ENCODE assay signal across 12 mouse cellular contexts in the genomic region with DNA sequence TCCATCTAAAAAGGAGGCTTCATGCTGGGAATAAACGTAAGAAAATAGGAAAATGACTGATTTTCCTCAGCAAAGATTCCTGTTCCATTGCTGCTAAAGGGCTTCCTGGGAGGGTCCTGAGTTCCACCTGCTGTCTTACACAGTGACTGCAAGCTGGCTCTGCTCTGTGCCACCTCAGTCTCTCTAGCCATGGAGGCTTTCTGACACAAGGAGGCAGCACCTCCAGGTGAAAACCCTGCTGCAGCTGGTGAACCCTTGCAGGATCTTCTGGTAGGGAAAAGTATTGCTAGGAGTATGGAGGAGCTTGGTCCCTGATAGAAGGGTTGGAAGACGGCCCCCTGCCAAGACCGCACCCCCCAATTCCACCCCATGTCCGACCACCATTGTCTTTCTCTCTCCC. TPM values are rescaled to one million over a fixed set of nuclear protein-coding genes. Genes with fewer than 3 reads are reported as not detected.
A peak's percentile ranks its signal among the peaks of the same experiment; 100 is the strongest.
DNase-seq lines count a peak whose midpoint lies in the region; ATAC-seq and TF ChIP-seq lines count a peak whose summit lies in the region.
"Had no signal": no experiment of that assay in that cellular context is flagged by ENCODE, and none has a peak within 500 bp of the region (broad histone marks: within the 10 kb centered on the region; RNA-seq: fewer than 3 reads in every experiment).

No protein-coding gene starts in this region.

- peak; percentile 74 for TF ChIP-seq CTCF in kidney, postnatal 0 days (IDR thresholded peaks at IDR 0.05; ENCODE audit: low read depth)
- peak in 2 of 3 experiments; percentile 18 to 41; a peak in 3 of 6 replicates for TF ChIP-seq CTCF in MEL (IDR thresholded peaks at IDR 0.05 in 2 of 3, conservative IDR thresholded peaks at IDR 0.05 in 1 of 3; ENCODE audit: control insufficient read depth in 1 of 3, insufficient read depth in 1 of 3, low read depth in 2 of 3, low read length in 3 of 3, poor library complexity in 1 of 3, severe bottlenecking in 1 of 3)

- TF ChIP-seq RAD21 in MEL (IDR thresholded peaks at IDR 0.05; ENCODE audit: low read depth, low read length): no peak; the same call in 1 of the 2 replicates

- H3K27me3 ChIP-seq in kidney, postnatal 0 days (ENCODE audit: insufficient read depth, low read length): no peaks in the 10 kb centered on the region
- no peaks in the 10 kb centered on the region for H3K27me3 ChIP-seq in kidney, embryonic 14.5 days (ENCODE audit: control insufficient read depth, insufficient read depth, low read length)
- peaks cover 0 to 6% of the 10 kb centered on the region in 2 experiments for H3K27me3 ChIP-seq in MEL (ENCODE audit: control insufficient read depth in 1 of 2, insufficient read depth in 2 of 2, low read length in 2 of 2)
- H3K27me3 ChIP-seq: neural tube, embryonic 12.5 days had no signal

- ATAC-seq in kidney, postnatal 0 days (replicated peaks; ENCODE audit: low FRiP score, low read depth): peak; percentile 77; the same call in 1 of the 2 replicates
- ATAC-seq in kidney, embryonic 14.5 days (ENCODE audit: low FRiP score, low TSS enrichment): no peak
- no peak for ATAC-seq in erythroid progenitor cell, adult 5-6 weeks (replicated peaks; ENCODE audit: low FRiP score, poor library complexity, severe bottlenecking)
- ATAC-seq: forebrain, embryonic 14.5 days had no signal

- no peak overlapping the region for H3K9ac ChIP-seq in kidney, postnatal 0 days (ENCODE audit: low read depth, low read length)
- no peak overlapping the region for H3K9ac ChIP-seq in kidney, embryonic 14.5 days (ENCODE audit: low read depth, low read length)
- H3K9ac ChIP-seq in MEL (ENCODE audit: control insufficient read depth, low read depth, low read length, poor library complexity, severe bottlenecking): no peak overlapping the region
- H3K9ac ChIP-seq: heart, embryonic 13.5 days; liver, embryonic 15.5 days; neural tube, embryonic 12.5 days had no signal

- DNase-seq in kidney, postnatal 0 days (ENCODE audit: low spot score): peak; percentile 24
- DNase-seq in 416B (ENCODE audit: low read depth) (peak; percentile 36), MEL (ENCODE audit: low read depth, low spot score) (peak; percentile 17)
- DNase-seq in kidney, postnatal 36 days: peak; percentile 37 to 62
- DNase-seq in frontal cortex, adult 2 months (ENCODE audit: extremely low spot score in 1 of 2, low spot score in 1 of 2): no peak
- DNase-seq in T-cell, adult 2 months (ENCODE audit: low spot score): no peak

- H3K36me3 ChIP-seq in kidney, postnatal 0 days (ENCODE audit: insufficient read depth, low read length): no peaks in the 10 kb centered on the region
- H3K36me3 ChIP-seq in kidney, embryonic 14.5 days (ENCODE audit: control insufficient read depth, insufficient read depth, low read length): no peaks in the 10 kb centered on the region
- H3K36me3 ChIP-seq in MEL (ENCODE audit: control insufficient read depth in 1 of 2, insufficient read depth in 2 of 2, low read length in 2 of 2): no peaks in the 10 kb centered on the region
- H3K36me3 ChIP-seq: heart, embryonic 13.5 days; liver, embryonic 15.5 days; neural tube, embryonic 12.5 days had no signal

- H3K9me3 ChIP-seq in kidney, postnatal 0 days (replicated peaks; ENCODE audit: low read length): no peaks in the 10 kb centered on the region
- peaks cover 2% of the 10 kb centered on the region; the same call in 1 of the 2 replicates for H3K9me3 ChIP-seq in kidney, embryonic 14.5 days (ENCODE audit: control insufficient read depth, low read length)
- H3K9me3 ChIP-seq in MEL (replicated peaks; ENCODE audit: insufficient read depth, low read length): no peaks in the 10 kb centered on the region
- H3K9me3 ChIP-seq: liver, embryonic 15.5 days had no signal

- H3K79me2 ChIP-seq in MEL (ENCODE audit: control insufficient read depth, insufficient read depth, low read length, poor library complexity): no peaks in the 10 kb centered on the region

- H3K4me3 ChIP-seq in kidney, postnatal 0 days (replicated peaks; ENCODE audit: low read depth, low read length): no peak overlapping the region
- no peak overlapping the region for H3K4me3 ChIP-seq in kidney, embryonic 14.5 days (ENCODE audit: low read length)
- no peak overlapping the region for H3K4me3 ChIP-seq in MEL (ENCODE audit: control insufficient read depth in 1 of 2, insufficient read depth in 1 of 2, low read depth in 2 of 2, low read length in 2 of 2)
- H3K4me3 ChIP-seq: heart, embryonic 13.5 days; liver, embryonic 15.5 days; neural tube, embryonic 12.5 days had no signal

- TF ChIP-seq POLR2A in MEL (IDR thresholded peaks at IDR 0.05; ENCODE audit: control insufficient read depth in 1 of 2, insufficient read depth in 1 of 2, low read depth in 1 of 2, low read length in 2 of 2, poor library complexity in 1 of 2): no peak

- no peak for TF ChIP-seq EP300 in MEL (IDR thresholded peaks at IDR 0.05; ENCODE audit: low read depth in 1 of 2, low read length in 2 of 2)

- no peak overlapping the region for H3K4me2 ChIP-seq in kidney, postnatal 0 days (ENCODE audit: low read length)
- no peak overlapping the region for H3K4me2 ChIP-seq in kidney, embryonic 14.5 days (replicated peaks; ENCODE audit: low read depth, low read length)
- H3K4me2 ChIP-seq: heart, embryonic 13.5 days; liver, embryonic 15.5 days; neural tube, embryonic 12.5 days had no signal

- no peak overlapping the region for H3K27ac ChIP-seq in kidney, postnatal 0 days
- no peak overlapping the region for H3K27ac ChIP-seq in kidney, embryonic 14.5 days (ENCODE audit: low read depth, low read length)
- H3K27ac ChIP-seq in MEL (ENCODE audit: control insufficient read depth, low read depth, low read length): no peak overlapping the region
- H3K27ac ChIP-seq: heart, embryonic 13.5 days; liver, embryonic 15.5 days; neural tube, embryonic 12.5 days had no signal

- WGBS in kidney, postnatal 0 days: 36% methylated on average over 4 of the region's 4 CpGs
- 51% methylated on average over 4 of the region's 4 CpGs for WGBS in kidney, embryonic 14.5 days

- H3K4me1 ChIP-seq in kidney, postnatal 0 days (replicated peaks; ENCODE audit: insufficient read depth, low read length): no peaks in the 10 kb centered on the region
- H3K4me1 ChIP-seq in kidney, embryonic 14.5 days (ENCODE audit: control insufficient read depth, insufficient read depth, low read length): no peaks in the 10 kb centered on the region
- H3K4me1 ChIP-seq in MEL (ENCODE audit: control insufficient read depth in 1 of 2, insufficient read depth in 2 of 2, low read length in 2 of 2): no peaks in the 10 kb centered on the region
- H3K4me1 ChIP-seq: neural tube, embryonic 12.5 days had no signal

TF ChIP-seq in MEL, 35 proteins besides CTCF, POLR2A, EP300 and RAD21:
- peak; percentile 40 for TF ChIP-seq SMC3 (IDR thresholded peaks at IDR 0.05; ENCODE audit: low read depth, low read length)
- TF ChIP-seq JUND (IDR thresholded peaks at IDR 0.05; ENCODE audit: low read depth, low read length): no peak

RNA-seq across cellular contexts. Expression of a gene that starts 13.7 kb away (rescaled TPM):
- polyA plus RNA-seq in kidney, postnatal 0 days (2015; fragmentation: Nextera tagmentation; extraction: Ambion mirVana): 0.08 TPM in 1 of 2 replicates, not detected in the other
- not detected in 2 replicates for polyA plus RNA-seq in kidney, embryonic 14.5 days (2014; fragmentation: Nextera tagmentation; extraction: Ambion mirVana)
- total RNA-seq in MEL (2012; rRNA removed): not detected in 2 replicates
- polyA plus RNA-seq in MEL (2012; ENCODE audit: insufficient read depth in 1 of 2, insufficient read length in 2 of 2, low read depth in 1 of 2, low replicate concordance in 2 of 2, missing spikeins in 1 of 2): not detected
- polyA plus RNA-seq in frontal cortex, adult 2 months (2012; rRNA removed): 0.10 TPM in 1 of 2 replicates, not detected in the other
- total RNA-seq in erythroid progenitor cell, adult 5-6 weeks (2015; ENCODE audit: low replicate concordance): not detected in 2 replicates
- not detected in 2 replicates for total RNA-seq in erythroid progenitor cell, adult 5-6 weeks (2017; ENCODE audit: low replicate concordance)
- polyA plus RNA-seq: forebrain, embryonic 14.5 days; heart, embryonic 13.5 days; liver, embryonic 15.5 days; neural tube, embryonic 12.5 days had no signal

RNA-seq across cellular contexts. Expression of a gene that starts 39.5 kb away (rescaled TPM):
- polyA plus RNA-seq in kidney, postnatal 0 days (2015; fragmentation: Nextera tagmentation; extraction: Ambion mirVana): 0.05 and 0.11 TPM in 2 replicates
- not detected in 2 replicates for polyA plus RNA-seq in kidney, embryonic 14.5 days (2014; fragmentation: Nextera tagmentation; extraction: Ambion mirVana)
- not detected in 2 replicates for total RNA-seq in MEL (2012; rRNA removed)
- not detected for polyA plus RNA-seq in MEL (2012; ENCODE audit: insufficient read depth in 1 of 2, insufficient read length in 2 of 2, low read depth in 1 of 2, low replicate concordance in 2 of 2, missing spikeins in 1 of 2)
- 0.04 and 0.11 TPM in 2 replicates for polyA plus RNA-seq in frontal cortex, adult 2 months (2012; rRNA removed)
- not detected in 2 replicates for total RNA-seq in erythroid progenitor cell, adult 5-6 weeks (2015; ENCODE audit: low replicate concordance)
- not detected in 2 replicates for total RNA-seq in erythroid progenitor cell, adult 5-6 weeks (2017; ENCODE audit: low replicate concordance)
- polyA plus RNA-seq: forebrain, embryonic 14.5 days; heart, embryonic 13.5 days; neural tube, embryonic 12.5 days had no signal

RNA-seq across cellular contexts. Expression of a gene that starts 55.2 kb away (rescaled TPM):
- 15.3 and 17.7 TPM in 2 replicates for polyA plus RNA-seq in kidney, postnatal 0 days (2015; fragmentation: Nextera tagmentation; extraction: Ambion mirVana)
- 8.9 and 9.4 TPM in 2 replicates for polyA plus RNA-seq in kidney, embryonic 14.5 days (2014; fragmentation: Nextera tagmentation; extraction: Ambion mirVana)
- total RNA-seq in MEL (2012; rRNA removed): 0.31 and 0.39 TPM in 2 replicates
- polyA plus RNA-seq in MEL (2012; ENCODE audit: insufficient read depth in 1 of 2, insufficient read length in 2 of 2, low read depth in 1 of 2, low replicate concordance in 2 of 2, missing spikeins in 1 of 2): under 1 TPM in 1 of 2 experiments, not detected in 1; 0.58 TPM
- polyA plus RNA-seq in frontal cortex, adult 2 months (2012; rRNA removed): 2.5 and 2.9 TPM in 2 replicates
- 8.6 and 11.3 TPM in 2 replicates for total RNA-seq in erythroid progenitor cell, adult 5-6 weeks (2015; ENCODE audit: low replicate concordance)
- 8.0 and 9.4 TPM in 2 replicates for total RNA-seq in erythroid progenitor cell, adult 5-6 weeks (2017; ENCODE audit: low replicate concordance)

RNA-seq across cellular contexts. Expression of a gene that starts 57.9 kb away (rescaled TPM):
- polyA plus RNA-seq in kidney, postnatal 0 days (2015; fragmentation: Nextera tagmentation; extraction: Ambion mirVana): 6.7 and 7.3 TPM in 2 replicates
- polyA plus RNA-seq in kidney, embryonic 14.5 days (2014; fragmentation: Nextera tagmentation; extraction: Ambion mirVana): 5.0 and 8.2 TPM in 2 replicates
- total RNA-seq in MEL (2012; rRNA removed): 11.3 and 13.6 TPM in 2 replicates
- 10 to 100 TPM in 1 of 2 experiments, not detected in 1; 13.9 TPM for polyA plus RNA-seq in MEL (2012; ENCODE audit: insufficient read depth in 1 of 2, insufficient read length in 2 of 2, low read depth in 1 of 2, low replicate concordance in 2 of 2, missing spikeins in 1 of 2)
- polyA plus RNA-seq in frontal cortex, adult 2 months (2012; rRNA removed): 49.8 and 54.3 TPM in 2 replicates
- 23.5 and 26.7 TPM in 2 replicates for total RNA-seq in erythroid progenitor cell, adult 5-6 weeks (2015; ENCODE audit: low replicate concordance)
- 38.4 and 45.7 TPM in 2 replicates for total RNA-seq in erythroid progenitor cell, adult 5-6 weeks (2017; ENCODE audit: low replicate concordance)

Comparison
In these comparisons a context has a peak if more than half of its experiments do, and no peak if none do; other contexts are left out.
1. DNase-seq: peak in kidney, postnatal 0 days (single experiment), 416B (single experiment), MEL (single experiment) and kidney, postnatal 36 days (2 of 2); none in frontal cortex, adult 2 months (0 of 2) and T-cell, adult 2 months (single experiment).